Mouse (Mus musculus) inflammation-experienced regulatory T-cells (primary cell): ENCODE results near the gene Mroh8. TPM values are rescaled to one million over a fixed set of nuclear protein-coding genes. Genes with fewer than 3 reads are reported as not detected.

ENCODE experiments used
- polyA plus RNA-seq, 2 experiments: library from polyadenylated mRNA; unstranded; fragments of 100-300 nt; shearing (Covaris generic); gene quantifications; one replicate each; pipeline ENCODE4 v1.2.1; 2017

Gene Mroh8
- 1 to 10 TPM in 1 of 2 experiments, under 1 TPM in 1; 0.22 to 2.6 TPM for polyA plus RNA-seq

DNA sequence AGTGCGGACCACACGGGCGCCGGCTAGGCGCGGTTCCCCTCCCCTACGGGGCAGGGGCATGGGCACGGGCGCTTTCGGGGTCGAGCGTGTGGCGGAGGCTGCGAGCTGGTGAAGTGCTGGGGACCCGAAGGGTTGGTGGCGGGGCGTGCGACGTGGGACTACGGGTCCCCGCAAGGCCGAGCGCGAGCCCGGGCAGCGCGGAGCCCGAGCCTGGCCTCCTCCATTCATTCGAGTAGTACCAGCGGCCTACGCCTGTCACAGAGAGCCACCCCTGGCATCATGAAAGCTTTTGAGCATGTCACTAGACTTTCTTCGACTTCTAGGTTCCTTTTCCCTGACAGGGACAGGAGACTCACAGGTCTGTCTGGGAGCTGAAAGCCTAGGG, at the start of gene Mroh8:
Mroh8 (minus strand) TSS at position 134 of the 385 bp plus-strand sequence.

DNA sequence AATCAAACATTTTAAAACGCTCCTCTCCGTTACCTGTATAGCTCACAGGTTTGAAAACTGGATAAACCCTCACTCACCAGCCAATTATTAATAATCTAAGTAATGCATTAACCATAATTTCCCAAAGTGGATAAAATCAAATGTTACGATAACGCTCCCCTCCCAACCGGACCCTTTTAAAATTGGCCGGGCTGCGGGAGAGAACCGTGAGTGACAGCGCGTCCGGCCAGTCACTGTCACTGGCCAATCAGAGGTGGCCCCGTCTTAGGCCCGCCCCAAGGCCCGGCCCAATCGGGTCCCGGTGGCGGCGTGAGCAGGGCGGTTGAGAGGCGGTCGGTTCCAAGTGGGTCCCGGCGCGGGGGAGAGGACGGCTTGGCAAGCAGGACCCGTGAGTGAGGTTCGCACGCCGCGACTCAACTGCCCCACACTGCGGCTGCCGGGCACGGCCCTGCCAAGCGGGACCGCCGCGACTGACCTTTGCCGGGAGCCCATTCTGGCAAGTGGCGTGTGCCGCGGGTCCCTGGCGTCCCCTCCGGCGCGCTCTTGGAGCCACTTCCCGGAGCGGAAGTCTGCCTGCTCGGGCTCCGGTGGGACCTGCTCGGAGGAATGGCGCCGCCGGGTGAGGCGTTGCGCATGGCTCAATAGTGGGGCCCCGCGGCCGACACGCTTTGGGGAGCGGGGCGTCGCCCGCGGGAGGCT, 483 bp downstream of the Mroh8 start, which contains the start of gene Rpn2:
Rpn2 (plus strand) TSS at position 301 of the 699 bp plus-strand sequence.

DNA sequence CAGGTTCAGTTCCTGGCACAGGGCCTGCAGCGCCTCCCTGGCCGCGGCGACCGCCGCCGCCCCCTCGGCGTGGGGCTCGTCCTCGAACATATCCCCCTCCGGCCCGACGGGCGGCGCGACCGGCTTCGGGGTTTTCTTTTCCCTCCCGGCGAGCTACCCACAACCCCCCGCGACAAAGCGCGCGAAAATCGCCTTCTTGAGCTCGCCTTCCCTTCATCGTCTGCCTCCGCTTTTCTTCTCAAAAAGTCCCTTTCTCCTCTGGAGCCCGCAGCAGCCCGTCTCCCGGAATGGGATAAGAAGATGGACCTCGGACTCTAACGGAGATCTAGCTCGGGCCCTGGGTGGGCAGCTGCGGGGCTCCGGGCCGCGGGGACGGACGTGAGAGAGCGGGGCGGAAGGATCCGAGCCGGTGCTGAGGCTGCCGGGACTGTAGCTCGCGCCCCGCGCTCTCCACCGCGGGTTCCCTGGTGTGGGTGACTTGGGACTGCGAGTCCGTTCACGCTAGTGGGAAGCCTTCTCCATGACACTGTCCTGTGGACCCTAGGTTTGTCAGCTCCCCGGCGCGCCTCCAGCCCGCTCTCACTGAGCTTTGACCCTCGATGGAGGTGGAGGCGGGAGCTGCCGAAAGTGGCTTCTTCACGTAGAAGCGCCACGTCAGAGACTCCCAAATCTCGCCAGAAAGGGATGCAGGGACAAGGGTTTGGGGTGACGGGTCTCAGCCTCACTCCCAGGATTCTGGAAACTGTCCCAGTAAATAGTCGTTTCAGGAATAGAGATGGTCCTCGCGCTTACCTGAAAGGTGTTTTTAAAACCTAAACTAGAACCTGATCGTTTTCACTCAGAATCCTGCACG, 74.8 kb downstream of the Mroh8 start, which contains the start of gene Rbl1:
Rbl1 (minus strand) TSS at position 169 of the 853 bp plus-strand sequence.

Other genes starting within 250 kb of the Mroh8 start
- gene Soga1, start 200.3 kb downstream of the Mroh8 start, polyA plus RNA-seq, result under 1 TPM in 1 of 2 experiments, not detected in 1; 0.29 TPM
- gene Tldc2, start 192.5 kb downstream of the Mroh8 start, polyA plus RNA-seq, result not detected
- gene Samhd1, start 144.3 kb downstream of the Mroh8 start, polyA plus RNA-seq, result 100 to 1,000 TPM; 387 to 574 TPM
- 10 to 100 TPM; 32.5 to 34.7 TPM for gene Rbl1, start 75.0 kb downstream of the Mroh8 start, polyA plus RNA-seq
- gene Rpn2, start 532 bp downstream of the Mroh8 start, polyA plus RNA-seq, result 100 to 1,000 TPM; 223 to 259 TPM
- gene Ghrh, start 68.0 kb upstream of the Mroh8 start, polyA plus RNA-seq, result not detected
- gene Manbal, start 88.0 kb upstream of the Mroh8 start, polyA plus RNA-seq, result 10 to 100 TPM; 44.8 to 51.1 TPM
- 1 to 10 TPM; 3.5 to 6.7 TPM for gene Src, start 138.9 kb upstream of the Mroh8 start, polyA plus RNA-seq